ENCODE assay signal across 7 mouse cellular contexts in the genomic region with DNA sequence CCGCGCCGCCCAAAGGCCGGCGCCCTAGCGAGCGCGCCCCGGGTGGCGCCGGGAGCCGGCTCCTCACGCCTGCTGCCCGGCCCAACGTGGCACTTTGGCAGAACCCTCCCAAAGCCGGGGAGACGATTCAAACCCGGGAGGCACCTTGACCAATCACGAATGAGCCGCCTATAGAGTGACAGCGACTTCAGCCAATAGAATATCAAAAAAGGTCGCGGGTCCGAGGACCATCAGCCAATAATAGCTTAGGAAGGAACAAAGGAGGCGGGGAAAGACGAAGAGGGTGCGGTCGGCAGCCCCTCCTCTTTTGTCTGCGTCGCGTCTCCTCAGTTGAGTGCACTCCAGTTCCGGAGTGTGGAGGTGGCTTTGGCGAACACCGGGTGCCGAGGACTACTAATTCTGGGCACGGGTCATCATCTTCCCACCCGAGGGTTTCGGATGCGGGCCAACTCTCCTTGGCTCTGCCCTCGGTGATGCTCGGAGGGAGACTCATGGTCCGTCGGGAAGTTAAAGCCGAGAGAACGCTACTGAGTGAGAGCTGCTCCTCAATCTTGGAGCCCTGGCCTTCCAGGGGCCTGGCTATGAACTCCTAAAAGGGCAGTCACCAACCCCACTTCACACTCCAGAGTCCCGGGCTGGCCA. TPM values are rescaled to one million over a fixed set of nuclear protein-coding genes. Genes with fewer than 3 reads are reported as not detected.
DNase-seq lines count a peak whose midpoint lies in the region; ATAC-seq lines count a peak whose summit lies in the region.

A gene (minus strand): TSS at position 113 of the 642 bp plus-strand sequence.
A gene (plus strand): TSS at position 310 of the 642 bp plus-strand sequence.

- ATAC-seq in intestine, embryonic 15.5 days: peak; percentile 97

- intact Hi-C loops in gastrocnemius, postnatal 36 days (cut with DNase I): loop anchor here (5.0 kb wide), 1 partner anchor 50 kb away; a partner anchor contains a TSS
- intact Hi-C loops in left cerebral cortex, postnatal 25 days (cut with DNase I): no loop called here

- H3K9me3 ChIP-seq in intestine, embryonic 15.5 days: no peaks in the 10 kb centered on the region
- no peaks in the 10 kb centered on the region for H3K9me3 ChIP-seq in midbrain, embryonic 10.5 days (replicated peaks)

- no peaks in the 10 kb centered on the region for H3K27me3 ChIP-seq in intestine, embryonic 15.5 days (replicated peaks)
- no peaks in the 10 kb centered on the region for H3K27me3 ChIP-seq in midbrain, embryonic 10.5 days (ENCODE audit: low read depth, poor library complexity, severe bottlenecking)

- peak; percentile 98 for DNase-seq in adrenal gland, adult 2 months
- peak; percentile 99 for DNase-seq in embryo, embryonic 11.5 days (ENCODE audit: low read depth, low spot score)
- DNase-seq in gastrocnemius, postnatal 36 days: peak; percentile 89 to 90
- DNase-seq in left cerebral cortex, postnatal 25 days (ENCODE audit: low spot score in 2 of 2): peak; percentile 96 to 98
- DNase-seq in midbrain, embryonic 10.5 days (ENCODE audit: low spot score): peak; percentile 94
- peak; percentile 81 for DNase-seq in right cerebral cortex, postnatal 4 days

- H3K4me3 ChIP-seq in intestine, embryonic 15.5 days (replicated peaks): peak within 1 kb of the TSS; percentile 86
- peak within 1 kb of the TSS; percentile 94 for H3K4me3 ChIP-seq in midbrain, embryonic 10.5 days

- peak within 1 kb of the TSS; percentile 90 for H3K4me2 ChIP-seq in intestine, embryonic 15.5 days (replicated peaks)

- peaks cover 13% of the 10 kb centered on the region; the same call in 1 of the 2 replicates for H3K4me1 ChIP-seq in intestine, embryonic 15.5 days (replicated peaks)
- H3K4me1 ChIP-seq in midbrain, embryonic 10.5 days: peaks cover 36% of the 10 kb centered on the region

- H3K36me3 ChIP-seq in intestine, embryonic 15.5 days: no peaks in the 10 kb centered on the region
- no peaks in the 10 kb centered on the region for H3K36me3 ChIP-seq in midbrain, embryonic 10.5 days

- H3K9ac ChIP-seq in intestine, embryonic 15.5 days: peak within 1 kb of the TSS; percentile 81

- WGBS in intestine, embryonic 15.5 days: under 1% methylated on average over 46 of the region's 46 CpGs
- WGBS in midbrain, embryonic 10.5 days: under 1% methylated on average over 46 of the region's 46 CpGs

- peak within 1 kb of the TSS; percentile 74 for H3K27ac ChIP-seq in intestine, embryonic 15.5 days
- H3K27ac ChIP-seq in midbrain, embryonic 10.5 days (replicated peaks): peak within 1 kb of the TSS; percentile 95

RNA-seq across cellular contexts. Expression of the first gene that starts in this region (rescaled TPM):
- total RNA-seq in adrenal gland, adult 2 months (2021): 1 to 10 TPM; 8.6 to 9.0 TPM
- 7.4 and 11.0 TPM in 2 replicates for polyA plus RNA-seq in adrenal gland, adult 2 months (2012; rRNA removed)
- total RNA-seq in gastrocnemius, postnatal 36 days (2021): 1 to 10 TPM; 2.8 to 3.0 TPM
- polyA plus RNA-seq in intestine, embryonic 15.5 days (2015; fragmentation: Nextera tagmentation; extraction: Ambion mirVana): 13.1 and 15.7 TPM in 2 replicates
- 1 to 10 TPM; 7.8 to 8.7 TPM for total RNA-seq in left cerebral cortex, postnatal 25 days (2021)
- polyA plus RNA-seq in midbrain, embryonic 10.5 days (2016; fragmentation: Nextera tagmentation; extraction: Ambion mirVana): 12.0 and 13.7 TPM in 2 replicates

RNA-seq across cellular contexts. Expression of the second gene that starts in this region (rescaled TPM):
- total RNA-seq in adrenal gland, adult 2 months (2021): not detected
- polyA plus RNA-seq in adrenal gland, adult 2 months (2012; rRNA removed): 0.06 and 0.28 TPM in 2 replicates
- not detected for total RNA-seq in gastrocnemius, postnatal 36 days (2021)
- polyA plus RNA-seq in intestine, embryonic 15.5 days (2015; fragmentation: Nextera tagmentation; extraction: Ambion mirVana): 0.15 and 0.60 TPM in 2 replicates
- total RNA-seq in left cerebral cortex, postnatal 25 days (2021): under 1 TPM; 0.41 TPM
- polyA plus RNA-seq in midbrain, embryonic 10.5 days (2016; fragmentation: Nextera tagmentation; extraction: Ambion mirVana): 0.61 and 0.63 TPM in 2 replicates

Comparison
In these comparisons a context has a peak if more than half of its experiments do, and no peak if none do; other contexts are left out.
1. Peak in every context shown above with its lines: DNase-seq, ATAC-seq, H3K4me3 ChIP-seq and H3K27ac ChIP-seq.